Comparison of ENCODE assay signal across 27 mouse cellular contexts in the genomic region with DNA sequence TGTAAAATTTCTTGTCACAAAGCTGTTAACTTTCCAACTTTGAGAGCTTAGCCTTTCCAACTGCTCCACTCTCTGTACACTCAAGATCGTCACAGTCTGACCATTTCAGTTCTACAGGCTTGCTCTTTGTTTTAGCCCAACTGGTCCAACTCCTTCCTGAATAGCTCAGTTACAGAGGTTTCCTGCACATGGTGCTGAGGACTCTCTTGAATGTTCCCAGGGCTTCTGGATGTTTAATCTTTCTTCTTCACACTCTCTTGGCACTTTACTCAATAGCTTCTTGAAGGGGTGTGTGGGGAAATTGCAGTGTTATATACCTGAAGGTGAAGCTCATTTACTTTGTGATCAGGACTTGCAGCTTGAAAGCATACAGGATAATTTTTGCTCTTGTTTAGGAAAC.
A peak's percentile ranks its signal among the peaks of the same experiment; 100 is the strongest.
DNase-seq lines count a peak whose midpoint lies in the region; ATAC-seq and TF ChIP-seq lines count a peak whose summit lies in the region.
"Had no signal": no experiment of that assay in that cellular context is flagged by ENCODE, and none has a peak within 500 bp of the region (broad histone marks: within the 10 kb centered on the region; RNA-seq: fewer than 3 reads in every experiment).

No protein-coding gene starts in this region.

- no peaks in the 10 kb centered on the region for H3K36me3 ChIP-seq in lung, embryonic 15.5 days
- H3K36me3 ChIP-seq in lung, postnatal 0 days (ENCODE audit: insufficient read depth, low read length) = no peaks in the 10 kb centered on the region
- H3K36me3 ChIP-seq: embryonic facial prominence, embryonic 13.5 days; embryonic facial prominence, embryonic 15.5 days; forebrain, embryonic 10.5 days; forebrain, embryonic 12.5 days; G1E had no signal

- no peak for ATAC-seq in lung, embryonic 15.5 days (ENCODE audit: borderline replicate concordance, extremely low read depth, low FRiP score, low TSS enrichment)
- peak; percentile 85 for ATAC-seq in lung, postnatal 0 days
- ATAC-seq: activated CD4-positive, CD25-positive, alpha-beta regulatory T cell, adult 4 months; CD4-positive, CD25-positive, alpha-beta regulatory T cell, adult 4 months; forebrain, embryonic 14.5 days; forebrain, embryonic 16.5 days; Patski had no signal

- H3K9ac ChIP-seq in lung, embryonic 15.5 days = no peak overlapping the region
- no peak overlapping the region for H3K9ac ChIP-seq in lung, postnatal 0 days (replicated peaks; ENCODE audit: low read depth)
- H3K9ac ChIP-seq: embryonic facial prominence, embryonic 13.5 days; embryonic facial prominence, embryonic 15.5 days; forebrain, embryonic 12.5 days had no signal

- 44% methylated on average over 1 of the region's 1 CpGs for WGBS in lung, embryonic 15.5 days
- 34% methylated on average over 1 of the region's 1 CpGs for WGBS in lung, postnatal 0 days

- TF ChIP-seq CTCF in lung, postnatal 0 days (IDR thresholded peaks at IDR 0.05) = no peak

- no peak overlapping the region for H3K4me3 ChIP-seq in lung, embryonic 15.5 days
- H3K4me3 ChIP-seq in lung, postnatal 0 days (ENCODE audit: low read depth, low read length) = no peak overlapping the region
- H3K4me3 ChIP-seq: embryonic facial prominence, embryonic 13.5 days; embryonic facial prominence, embryonic 15.5 days; erythroblast, embryonic 14.5 days; forebrain, embryonic 10.5 days; forebrain, embryonic 12.5 days had no signal

- no peak for DNase-seq in lung, postnatal 14 days
- peak; percentile 70 for DNase-seq in lung, postnatal 0 days (ENCODE audit: low spot score)
- no peak for DNase-seq in lung, postnatal 10 days
- DNase-seq in lung, postnatal 36 days = peak; percentile 16
- DNase-seq: adrenal gland, adult 8-10 months; adrenal gland, postnatal 14 days; B cell, adult 2 months; cerebellum, adult 11 months; cerebellum, adult 18-20 months; cerebellum, adult 8-10 months; cerebellum, adult 9-11 months; cerebellum, postnatal 14 days; cerebellum, postnatal 36 days; embryo, embryonic 11 days had no signal

- no peaks in the 10 kb centered on the region for H3K27me3 ChIP-seq in lung, embryonic 15.5 days
- no peaks in the 10 kb centered on the region for H3K27me3 ChIP-seq in lung, postnatal 0 days (replicated peaks; ENCODE audit: insufficient read depth, low read length)
- H3K27me3 ChIP-seq: CH12.LX; embryonic facial prominence, embryonic 13.5 days; embryonic facial prominence, embryonic 15.5 days; forebrain, embryonic 12.5 days had no signal

- no peaks in the 10 kb centered on the region for H3K9me3 ChIP-seq in lung, embryonic 15.5 days
- no peaks in the 10 kb centered on the region for H3K9me3 ChIP-seq in lung, postnatal 0 days (ENCODE audit: low read length)
- H3K9me3 ChIP-seq: embryonic facial prominence, embryonic 13.5 days; embryonic facial prominence, embryonic 15.5 days; forebrain, embryonic 10.5 days; forebrain, embryonic 12.5 days; G1E had no signal

- H3K27ac ChIP-seq in lung, embryonic 15.5 days = peak overlapping the region; percentile 24; the same call in 1 of the 2 replicates
- no peak overlapping the region for H3K27ac ChIP-seq in lung, postnatal 0 days (ENCODE audit: low read length)
- H3K27ac ChIP-seq: embryonic facial prominence, embryonic 13.5 days; embryonic facial prominence, embryonic 15.5 days; forebrain, embryonic 10.5 days; forebrain, embryonic 12.5 days had no signal

- H3K4me2 ChIP-seq in lung, embryonic 15.5 days = no peak overlapping the region
- no peak overlapping the region for H3K4me2 ChIP-seq in lung, postnatal 0 days (replicated peaks; ENCODE audit: low read depth, low read length)
- H3K4me2 ChIP-seq: embryonic facial prominence, embryonic 13.5 days; embryonic facial prominence, embryonic 15.5 days; forebrain, embryonic 12.5 days had no signal

- no peak for TF ChIP-seq EP300 in lung, postnatal 0 days (IDR thresholded peaks at IDR 0.05)

- H3K4me1 ChIP-seq in lung, embryonic 15.5 days = peaks cover 5% of the 10 kb centered on the region
- no peaks in the 10 kb centered on the region for H3K4me1 ChIP-seq in lung, postnatal 0 days (ENCODE audit: insufficient read depth, low read depth, low read length)
- H3K4me1 ChIP-seq: embryonic facial prominence, embryonic 15.5 days had no signal

Comparison
In these comparisons a context has a peak if more than half of its experiments do, and no peak if none do; other contexts are left out.
1. DNase-seq: peak in lung, postnatal 0 days (single experiment) and lung, postnatal 36 days (single experiment); none in lung, postnatal 14 days (single experiment) and lung, postnatal 10 days (single experiment).